Mouse (Mus musculus) CH12.LX (cell line): Measurements from ENCODE around the gene Plekhm1. TPM values are rescaled to one million over a fixed set of nuclear protein-coding genes. Genes with fewer than 3 reads are reported as not detected.
A peak's percentile ranks its signal among the peaks of the same experiment; 100 is the strongest.

Experiments
- DNase-seq: peaks from one replicate; pipeline ENCODE4 v3.0.0-alpha.2; 2013; ENCODE audit errors: extremely low read depth
- H3K27ac ChIP-seq: 2 replicates; pipeline ENCODE4 v1.5.1; 2012; ENCODE audit warnings: low read depth, mild to moderate bottlenecking, control low read depth, moderate library complexity; ENCODE audit not compliant: insufficient read depth
- H3K27me3 ChIP-seq: replicated peaks from 2 replicates; pipeline ENCODE3; 2012; ENCODE audit warnings: inconsistent platforms
- H3K36me3 ChIP-seq, 2 experiments: replicated peaks in 1 of 2; 2 replicates each; pipeline versions ENCODE3 to v1.6.1; 2012; ENCODE audit warnings: inconsistent platforms in 1 of 2, low read length in 1 of 2, mild to moderate bottlenecking in 1 of 2, mixed read lengths in 1 of 2, moderate library complexity in 1 of 2; ENCODE audit not compliant: control insufficient read depth in 1 of 2, insufficient read depth in 1 of 2
- H3K4me1 ChIP-seq, 2 experiments: 2 replicates each; pipeline ENCODE4 v1.6.1; 2012; ENCODE audit warnings: inconsistent platforms in 1 of 2, moderate library complexity in 1 of 2; ENCODE audit not compliant: insufficient read depth in 2 of 2, control insufficient read depth in 1 of 2
- H3K4me2 ChIP-seq: 2 replicates; pipeline ENCODE4 v1.6.1; 2012; ENCODE audit warnings: low read depth, mild to moderate bottlenecking, control low read depth; ENCODE audit not compliant: poor library complexity, insufficient read depth, severe bottlenecking
- H3K4me3 ChIP-seq, 3 experiments: fragments of 150-350 bp in 1 of 3; sonication (generic) in 1 of 3; replicated peaks in 1 of 3; 2 replicates each; pipeline versions ENCODE3 to v1.5.1; 2011 to 2012; ENCODE audit warnings: low read depth in 2 of 3, low read length in 2 of 3, mild to moderate bottlenecking in 2 of 3, moderate library complexity in 2 of 3, control low read depth in 1 of 3, improper control_type of control experiment in 1 of 3, inconsistent platforms in 1 of 3, mixed read lengths in 1 of 3; ENCODE audit not compliant: poor library complexity in 1 of 3
- H3K79me2 ChIP-seq: replicated peaks from 2 replicates; pipeline ENCODE4 v1.6.1; 2012; ENCODE audit warnings: mild to moderate bottlenecking, moderate library complexity; ENCODE audit not compliant: control insufficient read depth, poor library complexity, insufficient read depth, severe bottlenecking; ENCODE audit errors: extremely low read depth
- H3K9ac ChIP-seq: 2 replicates; pipeline ENCODE4 v1.6.1; 2012; ENCODE audit warnings: low read depth, mild to moderate bottlenecking, control low read depth, moderate library complexity; ENCODE audit not compliant: insufficient read depth
- H3K9me3 ChIP-seq: replicated peaks from 2 replicates; pipeline ENCODE3; 2012; ENCODE audit warnings: low read length, inconsistent platforms, mixed read lengths
- BHLHE40 ChIP-seq: IDR thresholded peaks from 2 replicates; pipeline ENCODE4 v1.6.1; 2011; ENCODE audit warnings: mild to moderate bottlenecking, low read depth, low read length, improper control_type of control experiment
- CHD2 ChIP-seq: IDR thresholded peaks from 2 replicates; pipeline ENCODE4 v1.6.1; 2011; ENCODE audit warnings: low read length, improper control_type of control experiment
- CTCF ChIP-seq, 2 experiments: IDR thresholded peaks in 1 of 2; conservative IDR thresholded peaks in 1 of 2; 2 replicates each; pipeline ENCODE4 v1.5.1; 2011 to 2012; ENCODE audit warnings: low read depth in 2 of 2, low read length in 2 of 2, improper control_type of control experiment in 1 of 2, inconsistent platforms in 1 of 2, mild to moderate bottlenecking in 1 of 2, moderate library complexity in 1 of 2
- E2F4 ChIP-seq: IDR thresholded peaks from 2 replicates; pipeline ENCODE4 v1.6.1; 2011; ENCODE audit warnings: low read depth, low read length, improper control_type of control experiment; ENCODE audit not compliant: insufficient replicate concordance
- ELF1 ChIP-seq: IDR thresholded peaks from 2 replicates; pipeline ENCODE4 v1.6.1; 2014; ENCODE audit warnings: low read depth, mild to moderate bottlenecking, inconsistent platforms, low read length, improper control_type of control experiment
- EP300 ChIP-seq: IDR thresholded peaks from 2 replicates; pipeline ENCODE4 v1.6.1; 2011; ENCODE audit warnings: low read length, improper control_type of control experiment
- ETS1 ChIP-seq: conservative IDR thresholded peaks from 2 replicates; pipeline ENCODE4 v1.6.1; 2012; ENCODE audit warnings: low read depth, mild to moderate bottlenecking, inconsistent platforms, low read length, improper control_type of control experiment, moderate library complexity
- GABPA ChIP-seq: IDR thresholded peaks from 2 replicates; pipeline ENCODE4 v1.6.1; 2012; ENCODE audit warnings: low read depth, low read length, improper control_type of control experiment, inconsistent platforms; ENCODE audit not compliant: insufficient replicate concordance
- HCFC1 ChIP-seq: IDR thresholded peaks from 2 replicates; pipeline ENCODE4 v1.6.1; 2012; ENCODE audit warnings: low read depth, mild to moderate bottlenecking, inconsistent platforms, low read length, improper control_type of control experiment
- IRF4 ChIP-seq: IDR thresholded peaks from 2 replicates; pipeline ENCODE4 v1.6.1; 2014; ENCODE audit warnings: low read depth, mild to moderate bottlenecking, inconsistent platforms, low read length, improper control_type of control experiment
- JUND ChIP-seq: conservative IDR thresholded peaks from 2 replicates; pipeline ENCODE4 v1.6.1; 2011; ENCODE audit warnings: low read depth, low read length, improper control_type of control experiment
- KAT2A ChIP-seq: IDR thresholded peaks from 2 replicates; pipeline ENCODE4 v1.6.1; 2012; ENCODE audit warnings: low read length, improper control_type of control experiment, inconsistent platforms; ENCODE audit not compliant: insufficient replicate concordance
- MAX ChIP-seq: IDR thresholded peaks from 2 replicates; pipeline ENCODE4 v1.6.1; 2011; ENCODE audit warnings: low read length, improper control_type of control experiment
- MAZ ChIP-seq: IDR thresholded peaks from 2 replicates; pipeline ENCODE4 v1.6.1; 2012; ENCODE audit warnings: low read depth, mild to moderate bottlenecking, inconsistent platforms, low read length, improper control_type of control experiment, moderate library complexity
- MEF2A ChIP-seq: IDR thresholded peaks from 2 replicates; pipeline ENCODE4 v1.6.1; 2014; ENCODE audit warnings: low read depth, mild to moderate bottlenecking, inconsistent platforms, low read length, improper control_type of control experiment, borderline replicate concordance
- MXI1 ChIP-seq: IDR thresholded peaks from 2 replicates; pipeline ENCODE4 v1.6.1; 2011; ENCODE audit warnings: mild to moderate bottlenecking, low read depth, low read length, improper control_type of control experiment
- MYC ChIP-seq: IDR thresholded peaks from 2 replicates; pipeline ENCODE4 v1.6.1; 2011; ENCODE audit warnings: low read depth, mild to moderate bottlenecking, improper control_type of control experiment, low read length
- NELFE ChIP-seq: IDR thresholded peaks from 2 replicates; pipeline ENCODE4 v1.6.1; 2011; ENCODE audit warnings: low read depth, low read length, improper control_type of control experiment
- NRF1 ChIP-seq: IDR thresholded peaks from 2 replicates; pipeline ENCODE4 v1.6.1; 2014; ENCODE audit warnings: low read depth, mild to moderate bottlenecking, inconsistent platforms, low read length, improper control_type of control experiment, moderate library complexity
- RAD21 ChIP-seq: IDR thresholded peaks from 2 replicates; pipeline ENCODE4 v1.6.1; 2011; ENCODE audit warnings: low read depth, mild to moderate bottlenecking, low read length, improper control_type of control experiment, moderate library complexity
- SIN3A ChIP-seq: IDR thresholded peaks from 2 replicates; pipeline ENCODE4 v1.6.1; 2012; ENCODE audit warnings: low read length, improper control_type of control experiment, inconsistent platforms
- SMC3 ChIP-seq: IDR thresholded peaks from 2 replicates; pipeline ENCODE4 v1.6.1; 2011; ENCODE audit warnings: low read depth, low read length, improper control_type of control experiment
- TBP ChIP-seq: conservative IDR thresholded peaks from 2 replicates; pipeline ENCODE4 v1.6.1; 2011; ENCODE audit warnings: low read depth, low read length, improper control_type of control experiment
- TCF12 ChIP-seq: IDR thresholded peaks from 2 replicates; pipeline ENCODE4 v1.6.1; 2014; ENCODE audit warnings: low read depth, mild to moderate bottlenecking, inconsistent platforms, low read length, improper control_type of control experiment
- UBTF ChIP-seq: IDR thresholded peaks from 2 replicates; pipeline ENCODE4 v1.6.1; 2012; ENCODE audit warnings: low read depth, mild to moderate bottlenecking, inconsistent platforms, low read length, improper control_type of control experiment, moderate library complexity
- USF1 ChIP-seq: IDR thresholded peaks from 2 replicates; pipeline ENCODE4 v1.6.1; 2014; ENCODE audit warnings: low read depth, mild to moderate bottlenecking, inconsistent platforms, low read length, improper control_type of control experiment
- ZC3H11A ChIP-seq: IDR thresholded peaks from 2 replicates; pipeline ENCODE4 v1.6.1; 2012; ENCODE audit warnings: low read depth, mild to moderate bottlenecking, inconsistent platforms, low read length, improper control_type of control experiment
- ZNF384 ChIP-seq: IDR thresholded peaks from 2 replicates; pipeline ENCODE4 v1.6.1; 2012; ENCODE audit warnings: low read depth, low read length, improper control_type of control experiment, inconsistent platforms
- dilution Hi-C: fragments of 300-500 bp; cut with MboI; formaldehyde crosslinking; loops from 2 replicates; pipeline ENCODE4 v1.14.3; 2020; ENCODE audit warnings: low sequenced_read_pairs; ENCODE audit not compliant: extremely low pct_unique_long_range_greater_than_20kb, extremely low pct_ligation_motif_present
- in situ Hi-C: fragments of 300-500 bp; cut with MboI; formaldehyde crosslinking; loops from 3 replicates; pipeline ENCODE4 v1.14.3; 2019; ENCODE audit warnings: low sequenced_read_pairs, low pct_ligation_motif_present, low pct_unique_long_range_greater_than_20kb, mixed read lengths
- polyA plus RNA-seq: library from polyadenylated mRNA; unstranded; fragments of >175 nt; gene quantifications from 2 replicates; pipeline ENCODE4 v1.2.1, GENCODE M21; 2012; ENCODE audit warnings: low read depth; ENCODE audit not compliant: insufficient read length
- total RNA-seq, 2 experiments: library from RNA; depleted of rRNA; stranded (reverse); fragments of 300-350 nt in 1 of 2; fragments of >200 nt in 1 of 2; gene quantifications; 2 replicates each; pipeline ENCODE4 v1.2.3; 2012 to 2014

Plekhm1 gene
- total and polyA plus RNA-seq, 3 experiments, result 3.5 to 23.2 (median 5.3) TPM

- H3K36me3 ChIP-seq, result peaks cover 48 to 82% of the 10 kb centered on the region in 2 experiments
- dilution Hi-C loops, result no loop called here
- TF ChIP-seq CTCF (conservative IDR thresholded peaks at IDR 0.05 in 1 of 2, IDR thresholded peaks at IDR 0.05 in 1 of 2; ENCODE audit: low read depth in 2 of 2, low read length in 2 of 2) (peak; percentile 98 to 100), NELFE (peak; percentile 85; the same call in 1 of the 2 replicates), KAT2A (no peak), MAX (peak; percentile 61), SIN3A (peak; percentile 76), TCF12 (peak; percentile 69), EP300 (0 out of 2 replicates have a peak, but pooled peaks have one; percentile 22), RAD21 (peak; percentile 94), E2F4 (no peak), CHD2 (peak; percentile 71), NRF1 (peak; percentile 35), HCFC1 (peak; percentile 52), ETS1 (no peak), ELF1 (peak; percentile 74), UBTF (0 out of 2 replicates have a peak, but pooled peaks have one; percentile 28), JUND (0 out of 2 replicates have a peak, but pooled peaks have one; percentile 24), MXI1 (peak; percentile 49; the same call in 1 of the 2 replicates), IRF4 (peak; percentile 74), MEF2A (peak; percentile 76), MYC (peak; percentile 64), GABPA (no peak), SMC3 (peak; percentile 99), BHLHE40 (peak; percentile 33; the same call in 1 of the 2 replicates), ZC3H11A (peak; percentile 95), ZNF384 (peak; percentile 34; the same call in 1 of the 2 replicates), TBP (no peak), USF1 (no peak), MAZ (peak; percentile 83; the same call in 1 of the 2 replicates)
- H3K27me3 ChIP-seq, result no peaks in the 10 kb centered on the region
- H3K9me3 ChIP-seq, result no peaks in the 10 kb centered on the region
- DNase-seq, result peak; percentile 96
- H3K79me2 ChIP-seq, result no peaks in the 10 kb centered on the region
- H3K4me3 ChIP-seq, result no peak overlapping the region
- no peak overlapping the region for H3K9ac ChIP-seq
- peaks cover 3 to 20% of the 10 kb centered on the region in 2 experiments; a peak in 2 of 4 replicates for H3K4me1 ChIP-seq
- no peak overlapping the region for H3K27ac ChIP-seq
- no peak overlapping the region for H3K4me2 ChIP-seq
- in situ Hi-C loops, result loop anchor here (5.0 to 10.0 kb wide), 2 partner anchors 62 to 135 kb away; no protein-coding TSS in a partner anchor
These were observed 80.1 kb downstream of the Plekhm1 start for GRCm38 (mm10) chr11:103332186-103332889.
